23 mouse cellular contexts compared by ENCODE assay signal in genomic region chr11:44688542-44688941, GRCm38 (mm10).
DNase-seq lines count a peak whose midpoint lies in the region; ATAC-seq and TF ChIP-seq lines count a peak whose summit lies in the region.
"Had no signal": no experiment of that assay in that cellular context is flagged by ENCODE, and none has a peak within 500 bp of the region (broad histone marks: within the 10 kb centered on the region; RNA-seq: fewer than 3 reads in every experiment).

No protein-coding gene starts in this region.

- peaks cover 20% of the 10 kb centered on the region for H3K4me1 ChIP-seq in heart, adult 2 months (ENCODE audit: control insufficient read depth, insufficient read depth, low read length)
- H3K4me1 ChIP-seq in heart, embryonic 11.5 days (ENCODE audit: control insufficient read depth, insufficient read depth, low read length), result peaks cover 14% of the 10 kb centered on the region
- H3K4me1 ChIP-seq in brown adipose tissue, adult 24 weeks (ENCODE audit: control insufficient read depth, insufficient read depth, insufficient read length, low read length), result peaks cover 40% of the 10 kb centered on the region

- H3K4me3 ChIP-seq in heart, adult 2 months, result no peak overlapping the region
- H3K4me3 ChIP-seq in heart, embryonic 11.5 days (ENCODE audit: low read depth, low read length), result no peak overlapping the region
- H3K4me3 ChIP-seq in brown adipose tissue, adult 24 weeks (ENCODE audit: insufficient read depth, low read depth, low read length), result no peak overlapping the region
- H3K4me3 ChIP-seq: embryonic facial prominence, embryonic 13.5 days; embryonic facial prominence, embryonic 15.5 days; erythroblast, embryonic 14.5 days; forebrain, embryonic 10.5 days; forebrain, embryonic 12.5 days had no signal

- H3K9ac ChIP-seq in heart, adult 2 months (ENCODE audit: low read depth, low read length), result no peak overlapping the region
- H3K9ac ChIP-seq in heart, embryonic 11.5 days (ENCODE audit: low read depth, low read length), result no peak overlapping the region
- H3K9ac ChIP-seq: embryonic facial prominence, embryonic 13.5 days; embryonic facial prominence, embryonic 15.5 days; forebrain, embryonic 12.5 days had no signal

- no peak for DNase-seq in heart, adult 2 months
- DNase-seq in adrenal gland, postnatal 25 days, result no peak
- no peak for DNase-seq in embryo, embryonic 10.5 days (ENCODE audit: low spot score)
- DNase-seq: adrenal gland, adult 8-10 months; adrenal gland, postnatal 14 days; cerebellum, adult 11-12 months; cerebellum, adult 2 months; cerebellum, adult 9-10 months; cerebellum, postnatal 10 days; cerebellum, postnatal 25 days; embryo, embryonic 11 days had no signal

- peaks cover 13% of the 10 kb centered on the region for H3K36me3 ChIP-seq in heart, adult 2 months (ENCODE audit: control insufficient read depth, insufficient read depth, low read length)
- no peaks in the 10 kb centered on the region for H3K36me3 ChIP-seq in heart, embryonic 11.5 days (ENCODE audit: control insufficient read depth, insufficient read depth, low read length)
- H3K36me3 ChIP-seq: embryonic facial prominence, embryonic 13.5 days; embryonic facial prominence, embryonic 15.5 days; forebrain, embryonic 10.5 days; forebrain, embryonic 12.5 days; G1E had no signal

- TF ChIP-seq POLR2A in heart, adult 2 months (IDR thresholded peaks at IDR 0.05; ENCODE audit: insufficient read depth, low read depth, low read length), result no peak

- no peak overlapping the region for H3K4me2 ChIP-seq in heart, embryonic 11.5 days
- H3K4me2 ChIP-seq: embryonic facial prominence, embryonic 13.5 days; embryonic facial prominence, embryonic 15.5 days; forebrain, embryonic 12.5 days had no signal

- H3K27ac ChIP-seq in heart, adult 2 months, result peak overlapping the region; percentile 53; the same call in 1 of the 2 replicates
- no peak overlapping the region for H3K27ac ChIP-seq in heart, embryonic 11.5 days (ENCODE audit: low read depth, low read length)
- H3K27ac ChIP-seq in brown adipose tissue, adult 24 weeks (replicated peaks; ENCODE audit: low read depth, low read length), result peak overlapping the region; percentile 74
- H3K27ac ChIP-seq: embryonic facial prominence, embryonic 13.5 days; embryonic facial prominence, embryonic 15.5 days; forebrain, embryonic 10.5 days; forebrain, embryonic 12.5 days had no signal

- intact Hi-C loops in heart, adult 2 months (cut with DNase I), result loop anchor here (10.0 kb wide), 2 partner anchors 206 to 286 kb away; no protein-coding TSS in a partner anchor

- TF ChIP-seq CTCF in heart, adult 2 months (IDR thresholded peaks at IDR 0.05), result no peak

- H3K79me2 ChIP-seq in heart, adult 2 months (replicated peaks; ENCODE audit: control insufficient read depth, insufficient read depth, low read length), result no peaks in the 10 kb centered on the region; the same call in 1 of the 2 replicates

- H3K27me3 ChIP-seq in heart, adult 2 months (ENCODE audit: control insufficient read depth, insufficient read depth, low read length), result no peaks in the 10 kb centered on the region
- H3K27me3 ChIP-seq in heart, embryonic 11.5 days (ENCODE audit: control insufficient read depth, insufficient read depth, low read length), result no peaks in the 10 kb centered on the region
- H3K27me3 ChIP-seq: embryonic facial prominence, embryonic 13.5 days; embryonic facial prominence, embryonic 15.5 days; Patski had no signal

- H3K9me3 ChIP-seq in heart, embryonic 11.5 days (replicated peaks; ENCODE audit: control insufficient read depth, low read length), result no peaks in the 10 kb centered on the region
- H3K9me3 ChIP-seq: embryonic facial prominence, embryonic 13.5 days; embryonic facial prominence, embryonic 15.5 days; forebrain, embryonic 10.5 days; forebrain, embryonic 12.5 days; G1E had no signal

- ATAC-seq in heart, embryonic 11.5 days (replicated peaks; ENCODE audit: insufficient number of reproducible peaks, low FRiP score, low TSS enrichment), result no peak
- ATAC-seq: activated CD4-positive, CD25-positive, alpha-beta regulatory T cell, adult 4 months; forebrain, embryonic 14.5 days; forebrain, embryonic 16.5 days; Patski had no signal

- TF ChIP-seq EP300 in heart, adult 2 months (IDR thresholded peaks at IDR 0.05; ENCODE audit: insufficient read depth, low read depth, low read length), result no peak

- WGBS in heart, adult 2 months, result 61% methylated on average over 3 of the region's 3 CpGs
- WGBS in heart, embryonic 11.5 days (ENCODE audit: insufficient replicate concordance), result 70% methylated on average over 3 of the region's 3 CpGs
